Mouse (Mus musculus) cortical plate, adult 2 months (tissue): ENCODE measurements around the gene Sept14.

ENCODE experiments used
- CTCF ChIP-seq: fragments of 200-500 bp; IDR thresholded peaks from 2 replicates; pipeline ENCODE4 v1.5.1; 2011; ENCODE audit warnings: mild to moderate bottlenecking, control low read depth, low read length; ENCODE audit not compliant: insufficient read depth; ENCODE audit errors: extremely low read depth
- POLR2A ChIP-seq: fragments of 200-500 bp; IDR thresholded peaks from 2 replicates; pipeline ENCODE4 v1.6.1; 2011; ENCODE audit warnings: mild to moderate bottlenecking, low read length, control low read depth; ENCODE audit not compliant: insufficient read depth; ENCODE audit errors: extremely low read depth

- TF ChIP-seq CTCF, result no peak
- TF ChIP-seq POLR2A, result no peak
Observed at GRCm38 (mm10) chr5:129650858-129651257, 57.5 kb downstream of the Sept14 start.
